Mouse (Mus musculus) right cerebral cortex, postnatal 25 days (tissue): Measurements from ENCODE around the gene Hnf4a.
"Not testable (repeated sequence)": the region's sequence is repeated elsewhere in the genome, so short reads cannot be mapped to it uniquely, and the experiment has no call there.

Experiments used
- DNase-seq: peaks from one replicate; pipeline ENCODE4 v3.0.0; 2022

Gene Hnf4a

GRCm38 (mm10) chr2:163506300-163507004, at the start of gene Hnf4a:
TSS of gene Hnf4a (plus strand) at chr2:163506808.
- no peak for DNase-seq

GRCm38 (mm10) chr2:163458539-163459265, 47.9 kb upstream of the Hnf4a start:
- DNase-seq = no peak

GRCm38 (mm10) chr2:163459380-163459779, 47.2 kb upstream of the Hnf4a start:
- no peak for DNase-seq

GRCm38 (mm10) chr2:163460622-163461021, 46.0 kb upstream of the Hnf4a start:
- DNase-seq = no peak

- not testable (repeated sequence) for DNase-seq
Measured at GRCm38 (mm10) chr2:163461307-163461706, 45.3 kb upstream of the Hnf4a start.

GRCm38 (mm10) chr2:163462386-163462785, 44.2 kb upstream of the Hnf4a start:
- DNase-seq = no peak

- DNase-seq = no peak
Measured at GRCm38 (mm10) chr2:163462801-163463200, 43.8 kb upstream of the Hnf4a start.

GRCm38 (mm10) chr2:163463251-163463769, 43.3 kb upstream of the Hnf4a start:
- DNase-seq = no peak

GRCm38 (mm10) chr2:163463998-163464397, 42.6 kb upstream of the Hnf4a start:
- no peak for DNase-seq

GRCm38 (mm10) chr2:163464562-163464961, 42.0 kb upstream of the Hnf4a start:
- DNase-seq = no peak

- no peak for DNase-seq
Measured at GRCm38 (mm10) chr2:163466771-163467170, 39.8 kb upstream of the Hnf4a start.

GRCm38 (mm10) chr2:163467585-163467984, 39.0 kb upstream of the Hnf4a start:
- DNase-seq = no peak

- DNase-seq = no peak
Measured at GRCm38 (mm10) chr2:163468866-163469265, 37.7 kb upstream of the Hnf4a start.

- no peak for DNase-seq
Measured at GRCm38 (mm10) chr2:163469711-163470110, 36.9 kb upstream of the Hnf4a start.

- no peak for DNase-seq
Measured at GRCm38 (mm10) chr2:163471136-163471535, 35.5 kb upstream of the Hnf4a start.

- DNase-seq = no peak
Measured at GRCm38 (mm10) chr2:163471710-163472465, 34.7 kb upstream of the Hnf4a start.

GRCm38 (mm10) chr2:163472466-163472851, 34.1 kb upstream of the Hnf4a start, which contains the start of gene Fitm2:
TSS of gene Fitm2 (minus strand) at chr2:163472629.
- peak; percentile 97 for DNase-seq

- DNase-seq = no peak
Measured at GRCm38 (mm10) chr2:163480191-163480825, 26.3 kb upstream of the Hnf4a start.

- DNase-seq = no peak
Measured at GRCm38 (mm10) chr2:163481539-163482029, 25.0 kb upstream of the Hnf4a start.

- DNase-seq = no peak
Measured at GRCm38 (mm10) chr2:163487360-163487759, 19.2 kb upstream of the Hnf4a start.

- no peak for DNase-seq
Measured at GRCm38 (mm10) chr2:163489725-163490291, 16.8 kb upstream of the Hnf4a start.

- DNase-seq = no peak
Measured at GRCm38 (mm10) chr2:163490656-163491055, 16.0 kb upstream of the Hnf4a start.
